Mouse (Mus musculus) lung, embryonic 14.5 days (tissue): Measurements from ENCODE around the gene Hexb. TPM values are rescaled to one million over a fixed set of nuclear protein-coding genes. Genes with fewer than 3 reads are reported as not detected.

ENCODE experiments used
- ATAC-seq: fragments of 200-750 bp; cut with Nextera tagmentation; 2 replicates; pipeline ENCODE4 v1.8.0; 2017; ENCODE audit warnings: mild to moderate bottlenecking, moderate TSS enrichment, moderate library complexity; ENCODE audit not compliant: insufficient read depth
- DNase-seq: peaks from one replicate; pipeline ENCODE4 v3.0.0-alpha.2; 2015
- H3K27ac ChIP-seq: fragments of 300-500 bp; sonication (generic); 2 replicates; pipeline ENCODE4 v1.5.1; 2014; ENCODE audit warnings: low read depth, mild to moderate bottlenecking, moderate library complexity
- H3K27me3 ChIP-seq: fragments of 300-500 bp; sonication (generic); 2 replicates; pipeline ENCODE4 v1.6.1; 2014; ENCODE audit warnings: low read length, control low read depth; ENCODE audit not compliant: insufficient read depth
- H3K36me3 ChIP-seq: fragments of 300-500 bp; sonication (generic); 2 replicates; pipeline ENCODE4 v1.6.1; 2014; ENCODE audit warnings: control low read depth; ENCODE audit not compliant: insufficient read depth
- H3K4me1 ChIP-seq: fragments of 300-500 bp; sonication (generic); 2 replicates; pipeline ENCODE4 v1.6.1; 2014; ENCODE audit warnings: antibody characterized with exemption, control low read depth; ENCODE audit not compliant: insufficient read depth
- H3K4me2 ChIP-seq: fragments of 300-500 bp; sonication (generic); 2 replicates; pipeline ENCODE4 v1.6.1; 2014; ENCODE audit warnings: mild to moderate bottlenecking
- H3K4me3 ChIP-seq: fragments of 300-500 bp; sonication (generic); 2 replicates; pipeline ENCODE4 v1.5.1; 2014; ENCODE audit warnings: low read depth, low read length
- H3K9ac ChIP-seq: fragments of 300-500 bp; sonication (generic); 2 replicates; pipeline ENCODE4 v1.6.1; 2014
- H3K9me3 ChIP-seq: fragments of 300-500 bp; sonication (generic); 2 replicates; pipeline ENCODE4 v1.6.1; 2016; ENCODE audit warnings: low read depth, low read length, control low read depth
- CTCF ChIP-seq: IDR thresholded peaks from 2 replicates; pipeline ENCODE4 v1.5.1; 2016; ENCODE audit warnings: antibody characterized with exemption, low read depth
- WGBS: fragments of 180-500 bp; shearing (Covaris S2); extraction: QIAGEN DNeasy Blood & Tissue Kit; methylation state at CpG from one replicate; pipeline ENCODE4 v1.1.7; 2014; 5-methylcytosine and 5-hydroxymethylcytosine counted together
- polyA plus RNA-seq: library from polyadenylated mRNA; unstranded; fragments of >200 nt; fragmentation: Nextera tagmentation; extraction: Ambion mirVana; gene quantifications from 2 replicates; pipeline ENCODE4 v1.2.1, GENCODE M21; 2014

The Hexb gene
- polyA plus RNA-seq, 1 experiment from 2014 or later, result 22.9 TPM

GRCm38 (mm10) chr13:97207472-97208111 is 9.4 kb upstream of the Hexb start:
- H3K4me3 ChIP-seq, result no peak overlapping the region
- H3K9me3 ChIP-seq, result no peaks in the 10 kb centered on the region
- no peak for TF ChIP-seq CTCF
- H3K4me1 ChIP-seq, result no peaks in the 10 kb centered on the region
- no peaks in the 10 kb centered on the region for H3K27me3 ChIP-seq
- no peaks in the 10 kb centered on the region for H3K36me3 ChIP-seq
- ATAC-seq (no peak), DNase-seq (no peak)
- no peak overlapping the region for H3K27ac ChIP-seq
- H3K4me2 ChIP-seq, result no peak overlapping the region
- 72% methylated on average over 7 of the region's 7 CpGs for WGBS
- no peak overlapping the region for H3K9ac ChIP-seq

GRCm38 (mm10) chr13:97206046-97206445 is 7.9 kb upstream of the Hexb start:
- Histone ChIP-seq H3K4me2 (no peak overlapping the region), H3K27me3 (no peaks in the 10 kb centered on the region), H3K9ac (no peak overlapping the region), H3K9me3 (no peaks in the 10 kb centered on the region), H3K27ac (no peak overlapping the region), H3K4me3 (no peak overlapping the region), H3K4me1 (no peaks in the 10 kb centered on the region), H3K36me3 (no peaks in the 10 kb centered on the region)
- ATAC-seq, result no peak
- DNase-seq, result no peak
- 89% methylated on average over 2 of the region's 2 CpGs for WGBS
- no peak for TF ChIP-seq CTCF

- Histone ChIP-seq H3K27me3 (no peaks in the 10 kb centered on the region), H3K36me3 (no peaks in the 10 kb centered on the region), H3K9ac (peak overlapping the region; percentile 35; the same call in 1 of the 2 replicates), H3K4me3 (peak overlapping the region; percentile 34), H3K4me1 (no peaks in the 10 kb centered on the region), H3K27ac (peak overlapping the region; percentile 81), H3K4me2 (peak overlapping the region; percentile 67), H3K9me3 (no peaks in the 10 kb centered on the region)
- 5% methylated on average over 18 of the region's 18 CpGs for WGBS
- DNase-seq, result peak; percentile 95
- peak; percentile 75 for TF ChIP-seq CTCF
- peak; percentile 79 for ATAC-seq
Measured at GRCm38 (mm10) chr13:97205052-97205701, 7.0 kb upstream of the Hexb start.

- no peaks in the 10 kb centered on the region for H3K9me3 ChIP-seq
- no peak overlapping the region for H3K4me2 ChIP-seq
- WGBS, result 66% methylated on average over 4 of the region's 4 CpGs
- no peak overlapping the region for H3K4me3 ChIP-seq
- no peak for TF ChIP-seq CTCF
- H3K27ac ChIP-seq, result no peak overlapping the region
- no peak overlapping the region for H3K9ac ChIP-seq
- ATAC-seq (no peak), DNase-seq (no peak)
- no peaks in the 10 kb centered on the region for H3K27me3 ChIP-seq
- no peaks in the 10 kb centered on the region for H3K36me3 ChIP-seq
- H3K4me1 ChIP-seq, result no peaks in the 10 kb centered on the region; the same call in 1 of the 2 replicates
Measured at GRCm38 (mm10) chr13:97201896-97202295, 3.7 kb upstream of the Hexb start.

GRCm38 (mm10) chr13:97201076-97201475 is 2.9 kb upstream of the Hexb start:
- no peaks in the 10 kb centered on the region; the same call in 1 of the 2 replicates for H3K4me1 ChIP-seq
- no peak overlapping the region for H3K9ac ChIP-seq
- 32% methylated on average over 7 of the region's 7 CpGs for WGBS
- no peak for TF ChIP-seq CTCF
- no peaks in the 10 kb centered on the region for H3K36me3 ChIP-seq
- no peaks in the 10 kb centered on the region for H3K9me3 ChIP-seq
- no peaks in the 10 kb centered on the region for H3K27me3 ChIP-seq
- no peak overlapping the region for H3K4me3 ChIP-seq
- ATAC-seq, result no peak
- no peak overlapping the region for H3K27ac ChIP-seq
- H3K4me2 ChIP-seq, result no peak overlapping the region
- no peak for DNase-seq

GRCm38 (mm10) chr13:97199123-97199522 is 966 bp upstream of the Hexb start:
- Histone ChIP-seq H3K4me3 (no peak overlapping the region), H3K27me3 (no peaks in the 10 kb centered on the region), H3K36me3 (no peaks in the 10 kb centered on the region), H3K4me2 (no peak overlapping the region), H3K9me3 (no peaks in the 10 kb centered on the region), H3K27ac (no peak overlapping the region), H3K9ac (no peak overlapping the region), H3K4me1 (no peaks in the 10 kb centered on the region; the same call in 1 of the 2 replicates)
- TF ChIP-seq CTCF, result no peak
- no peak for DNase-seq
- ATAC-seq, result no peak
- WGBS, result 72% methylated on average over 2 of the region's 2 CpGs

GRCm38 (mm10) chr13:97196925-97197218 is 1.3 kb downstream of the Hexb start:
- H3K9ac ChIP-seq, result no peak overlapping the region
- no peaks in the 10 kb centered on the region for H3K9me3 ChIP-seq
- WGBS, result 86% methylated on average over 2 of the region's 2 CpGs
- DNase-seq, result no peak
- H3K27ac ChIP-seq, result no peak overlapping the region
- no peaks in the 10 kb centered on the region for H3K27me3 ChIP-seq
- H3K36me3 ChIP-seq, result no peaks in the 10 kb centered on the region
- H3K4me2 ChIP-seq, result no peak overlapping the region
- no peak for ATAC-seq
- no peak for TF ChIP-seq CTCF
- no peak overlapping the region for H3K4me3 ChIP-seq
- H3K4me1 ChIP-seq, result no peaks in the 10 kb centered on the region; the same call in 1 of the 2 replicates
